Mouse (Mus musculus): ENCODE measurements around the gene Mib2. TPM values are rescaled to one million over a fixed set of nuclear protein-coding genes. Genes with fewer than 3 reads are reported as not detected.

Gene Mib2
- 61.0 and 62.1 TPM in 2 replicates for polyA plus RNA-seq (2015; fragmentation: Nextera tagmentation; extraction: Ambion mirVana)

- peak within 1 kb of the TSS; percentile 94 for H3K4me2 ChIP-seq
- under 1% methylated on average over 73 of the region's 73 CpGs for WGBS
- ATAC-seq (replicated peaks): peak; percentile 99
- H3K36me3 ChIP-seq (replicated peaks): 0 out of 2 replicates have a peak, but pooled peaks cover 3% of the 10 kb centered on the region
- no peaks in the 10 kb centered on the region for H3K9me3 ChIP-seq
- H3K9ac ChIP-seq: peak within 1 kb of the TSS; percentile 95
- H3K4me1 ChIP-seq: peaks cover 21% of the 10 kb centered on the region
- no peaks in the 10 kb centered on the region for H3K27me3 ChIP-seq (replicated peaks)
- H3K4me3 ChIP-seq: peak within 1 kb of the TSS; percentile 98
- H3K27ac ChIP-seq: peak within 1 kb of the TSS; percentile 87
Observed at GRCm38 (mm10) chr4:155668689-155669597, at the start of gene Mib2. Mib2 (minus strand) TSS chr4:155669198.

DNA sequence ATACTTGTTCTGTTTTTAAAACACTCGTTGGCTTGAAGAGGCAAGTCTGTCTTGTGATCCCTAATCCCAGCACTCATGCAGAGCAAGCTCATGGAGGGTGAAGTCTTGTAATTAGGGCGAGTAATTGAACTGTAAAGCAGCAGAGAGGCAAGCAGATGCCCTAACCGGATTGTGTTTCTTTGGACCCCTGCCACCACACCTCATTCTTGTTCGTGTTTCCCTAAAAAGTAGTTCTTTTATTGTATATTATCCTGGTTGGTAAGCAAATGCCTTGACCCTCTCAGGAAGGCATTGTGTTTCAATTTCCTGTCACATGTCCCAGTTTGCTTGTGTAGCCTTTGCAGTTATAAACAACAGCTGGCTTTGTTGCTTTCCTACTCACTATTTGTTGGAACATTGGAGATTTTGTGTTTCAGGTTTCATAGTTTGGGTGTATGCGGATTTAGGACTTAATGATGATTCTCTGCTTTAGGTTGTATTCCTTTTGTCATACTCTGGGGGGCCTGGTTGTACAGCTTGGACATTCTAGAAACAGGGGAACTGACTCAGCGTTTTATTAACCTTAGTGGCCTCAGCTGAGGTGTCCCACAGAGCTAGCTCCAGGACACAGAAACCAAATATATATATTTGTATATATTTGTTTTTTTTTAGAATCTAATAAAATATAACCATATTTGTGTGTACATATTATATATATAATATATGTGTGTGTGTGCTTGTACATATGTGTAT lies 41.7 kb upstream of the Mib2 start:
- H3K36me3 ChIP-seq (replicated peaks): peaks cover 4% of the 10 kb centered on the region
- H3K27ac ChIP-seq: 0 out of 2 replicates have a peak overlapping the region, but pooled peaks have one; percentile 42
- H3K4me3 ChIP-seq: no peak overlapping the region
- peaks cover 30% of the 10 kb centered on the region for H3K4me1 ChIP-seq
- no peaks in the 10 kb centered on the region for H3K9me3 ChIP-seq
- no peak overlapping the region for H3K4me2 ChIP-seq
- ATAC-seq (replicated peaks): no peak
- WGBS: 58% methylated on average over 6 of the region's 6 CpGs
- H3K27me3 ChIP-seq (replicated peaks): no peaks in the 10 kb centered on the region
- no peak overlapping the region for H3K9ac ChIP-seq

- Histone ChIP-seq H3K36me3 (replicated peaks) (no peaks in the 10 kb centered on the region), H3K9ac (no peak overlapping the region; the same call in 1 of the 2 replicates), H3K9me3 (no peaks in the 10 kb centered on the region), H3K4me2 (no peak overlapping the region), H3K4me1 (peaks cover 34% of the 10 kb centered on the region), H3K27ac (no peak overlapping the region), H3K27me3 (replicated peaks) (no peaks in the 10 kb centered on the region), H3K4me3 (no peak overlapping the region)
- ATAC-seq (replicated peaks): no peak
Observed at GRCm38 (mm10) chr4:155708988-155709387, 40.0 kb upstream of the Mib2 start.

DNA sequence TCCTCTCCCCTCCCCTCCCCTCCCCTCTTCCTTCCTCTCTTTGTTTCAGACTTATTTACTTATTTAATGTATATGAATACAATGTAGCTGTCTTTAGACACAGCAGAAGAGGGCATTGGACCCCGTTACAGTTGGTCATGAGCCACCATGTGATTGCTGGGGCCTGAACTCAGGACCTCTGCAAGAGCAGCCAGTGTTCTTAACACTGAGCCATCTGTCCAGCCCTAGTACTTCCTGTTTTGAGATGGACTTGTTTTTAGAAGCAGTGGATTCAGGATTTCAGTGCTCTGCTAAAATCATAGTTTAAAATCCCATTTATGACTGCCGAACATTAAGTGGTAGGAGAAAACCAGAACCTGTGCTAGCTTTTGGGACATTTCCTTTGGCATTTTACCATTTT lies 39.6 kb upstream of the Mib2 start:
- WGBS: 80% methylated on average over 2 of the region's 2 CpGs
- no peak for ATAC-seq (replicated peaks)
- Histone ChIP-seq H3K4me2 (no peak overlapping the region), H3K9ac (no peak overlapping the region), H3K4me3 (no peak overlapping the region), H3K9me3 (no peaks in the 10 kb centered on the region), H3K36me3 (replicated peaks) (no peaks in the 10 kb centered on the region), H3K27me3 (replicated peaks) (no peaks in the 10 kb centered on the region), H3K27ac (no peak overlapping the region), H3K4me1 (peaks cover 34% of the 10 kb centered on the region)

- Histone ChIP-seq H3K27ac (peak overlapping the region; percentile 94), H3K4me1 (peaks cover 31% of the 10 kb centered on the region), H3K27me3 (replicated peaks) (no peaks in the 10 kb centered on the region), H3K4me3 (peak overlapping the region; percentile 79), H3K9ac (peak overlapping the region; percentile 84), H3K9me3 (no peaks in the 10 kb centered on the region), H3K36me3 (replicated peaks) (no peaks in the 10 kb centered on the region), H3K4me2 (peak overlapping the region; percentile 90)
- under 1% methylated on average over 19 of the region's 19 CpGs for WGBS
- no peak for ATAC-seq (replicated peaks)
Observed at GRCm38 (mm10) chr4:155705592-155705929, 36.6 kb upstream of the Mib2 start.

- Histone ChIP-seq H3K9ac (peak within 1 kb of the TSS; percentile 84), H3K4me1 (peaks cover 26% of the 10 kb centered on the region), H3K4me3 (peak within 1 kb of the TSS; percentile 79), H3K27ac (peak within 1 kb of the TSS; percentile 94), H3K27me3 (replicated peaks) (no peaks in the 10 kb centered on the region), H3K4me2 (peak within 1 kb of the TSS; percentile 90), H3K36me3 (replicated peaks) (no peaks in the 10 kb centered on the region), H3K9me3 (no peaks in the 10 kb centered on the region)
- ATAC-seq (replicated peaks): peak; percentile 96
- WGBS: under 1% methylated on average over 83 of the region's 83 CpGs
Observed at GRCm38 (mm10) chr4:155704721-155705591, 36.0 kb upstream of the Mib2 start, which contains the start of gene Ssu72. Ssu72 (plus strand) TSS chr4:155704800.

- H3K27me3 ChIP-seq (replicated peaks): no peaks in the 10 kb centered on the region
- no peak overlapping the region for H3K9ac ChIP-seq
- H3K4me1 ChIP-seq: peaks cover 22% of the 10 kb centered on the region
- H3K27ac ChIP-seq: no peak overlapping the region
- 96% methylated on average over 4 of the region's 4 CpGs for WGBS
- H3K4me3 ChIP-seq: no peak overlapping the region
- H3K4me2 ChIP-seq: no peak overlapping the region
- no peaks in the 10 kb centered on the region for H3K36me3 ChIP-seq (replicated peaks)
- no peaks in the 10 kb centered on the region for H3K9me3 ChIP-seq
- no peak for ATAC-seq (replicated peaks)
Observed at GRCm38 (mm10) chr4:155703425-155703929, 34.5 kb upstream of the Mib2 start.

- Histone ChIP-seq H3K27ac (no peak overlapping the region), H3K27me3 (replicated peaks) (no peaks in the 10 kb centered on the region), H3K9me3 (no peaks in the 10 kb centered on the region), H3K36me3 (replicated peaks) (no peaks in the 10 kb centered on the region), H3K4me2 (no peak overlapping the region), H3K4me1 (peaks cover 23% of the 10 kb centered on the region), H3K4me3 (no peak overlapping the region), H3K9ac (no peak overlapping the region)
- no peak for ATAC-seq (replicated peaks)
Observed at GRCm38 (mm10) chr4:155700425-155700824, 31.4 kb upstream of the Mib2 start.

- 0 out of 2 replicates have a peak overlapping the region, but pooled peaks have one; percentile 55 for H3K4me3 ChIP-seq
- H3K9me3 ChIP-seq: no peaks in the 10 kb centered on the region
- no peaks in the 10 kb centered on the region for H3K36me3 ChIP-seq (replicated peaks)
- H3K4me2 ChIP-seq: peak overlapping the region; percentile 85
- peaks cover 30% of the 10 kb centered on the region for H3K4me1 ChIP-seq
- H3K9ac ChIP-seq: peak overlapping the region; percentile 1; the same call in 1 of the 2 replicates
- ATAC-seq (replicated peaks): no peak
- 0 out of 2 replicates have a peak, but pooled peaks cover 2% of the 10 kb centered on the region for H3K27me3 ChIP-seq (replicated peaks)
- WGBS: 78% methylated on average over 16 of the region's 16 CpGs
- H3K27ac ChIP-seq: no peak overlapping the region
Observed at GRCm38 (mm10) chr4:155696261-155697255, 27.6 kb upstream of the Mib2 start.

DNA sequence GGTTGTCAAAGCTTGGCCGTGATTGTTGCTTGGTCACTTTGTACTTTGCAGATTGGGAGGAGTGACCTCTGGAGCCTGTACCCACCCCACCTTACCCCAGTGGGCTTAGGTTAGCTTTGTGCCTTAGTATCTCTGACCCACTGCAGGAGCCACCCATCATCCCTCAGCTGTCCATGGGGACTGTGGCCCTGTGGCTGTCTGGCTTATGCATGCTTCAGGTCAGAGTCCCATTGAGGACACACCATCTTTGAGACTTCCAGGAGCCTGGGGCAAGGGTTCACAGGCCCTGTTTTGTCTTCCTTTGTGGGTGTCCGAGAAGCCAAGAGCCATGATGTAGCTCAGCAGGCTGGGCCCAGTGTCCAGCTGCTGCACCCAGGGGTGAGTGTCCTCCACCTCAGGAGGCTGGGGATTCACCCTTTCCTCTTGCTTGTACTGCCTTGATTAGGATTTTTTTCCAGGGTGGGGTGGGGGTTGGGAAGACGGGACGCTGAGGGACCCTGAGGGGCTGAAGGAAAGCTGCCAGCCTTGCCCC lies 26.6 kb upstream of the Mib2 start:
- H3K4me2 ChIP-seq: peak overlapping the region; percentile 85
- H3K9me3 ChIP-seq: no peaks in the 10 kb centered on the region
- H3K4me3 ChIP-seq: peak overlapping the region; percentile 55
- no peaks in the 10 kb centered on the region for H3K36me3 ChIP-seq (replicated peaks)
- peaks cover 30% of the 10 kb centered on the region for H3K4me1 ChIP-seq
- ATAC-seq (replicated peaks): no peak
- 79% methylated on average over 4 of the region's 4 CpGs for WGBS
- H3K27me3 ChIP-seq (replicated peaks): 0 out of 2 replicates have a peak, but pooled peaks cover 2% of the 10 kb centered on the region
- H3K27ac ChIP-seq: peak overlapping the region; percentile 97
- peak overlapping the region; percentile 84 for H3K9ac ChIP-seq
